21 mouse cellular contexts compared by ENCODE assay signal in the genomic region with DNA sequence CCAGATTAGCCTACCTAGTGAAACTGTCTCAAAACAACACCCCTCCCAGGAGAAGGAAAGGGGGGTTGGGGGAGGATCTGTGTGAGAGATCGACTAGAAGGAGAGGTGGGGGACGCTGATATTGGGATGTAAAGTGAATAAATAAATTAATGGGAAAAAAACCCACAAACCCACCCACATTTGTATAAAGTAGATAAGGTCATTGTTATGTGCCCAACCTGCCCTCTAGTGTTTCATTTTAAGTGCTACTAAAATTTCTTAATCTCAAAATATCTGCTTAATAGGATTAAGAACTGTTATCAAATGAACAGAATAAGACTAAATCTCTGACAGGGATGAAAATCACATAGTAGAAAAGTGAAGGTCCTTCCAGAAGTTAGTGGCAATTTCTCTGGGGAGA. TPM values are rescaled to one million over a fixed set of nuclear protein-coding genes. Genes with fewer than 3 reads are reported as not detected.
A peak's percentile ranks its signal among the peaks of the same experiment; 100 is the strongest.
DNase-seq lines count a peak whose midpoint lies in the region; ATAC-seq and TF ChIP-seq lines count a peak whose summit lies in the region.
"Had no signal": no experiment of that assay in that cellular context is flagged by ENCODE, and none has a peak within 500 bp of the region (broad histone marks: within the 10 kb centered on the region; RNA-seq: fewer than 3 reads in every experiment).

No protein-coding gene starts in this region.

- no peaks in the 10 kb centered on the region for H3K79me2 ChIP-seq in MEL (ENCODE audit: control insufficient read depth, insufficient read depth, low read length, poor library complexity)

- H3K36me3 ChIP-seq in hindbrain, postnatal 0 days (ENCODE audit: insufficient read depth, low read length) = no peaks in the 10 kb centered on the region
- H3K36me3 ChIP-seq in hindbrain, embryonic 12.5 days = no peaks in the 10 kb centered on the region
- H3K36me3 ChIP-seq in MEL (ENCODE audit: control insufficient read depth in 1 of 2, insufficient read depth in 2 of 2, low read length in 2 of 2) = no peaks in the 10 kb centered on the region
- H3K36me3 ChIP-seq: embryonic facial prominence, embryonic 13.5 days; forebrain, embryonic 12.5 days; G1E; heart, embryonic 13.5 days; hindbrain, embryonic 13.5 days had no signal

- no peak overlapping the region for H3K4me2 ChIP-seq in hindbrain, postnatal 0 days (ENCODE audit: low read depth, low read length)
- no peak overlapping the region for H3K4me2 ChIP-seq in hindbrain, embryonic 12.5 days (replicated peaks)
- H3K4me2 ChIP-seq: embryonic facial prominence, embryonic 13.5 days; forebrain, embryonic 12.5 days; heart, embryonic 13.5 days; hindbrain, embryonic 13.5 days had no signal

- 59% methylated on average over 2 of the region's 2 CpGs for WGBS in hindbrain, postnatal 0 days
- WGBS in hindbrain, embryonic 12.5 days = 54% methylated on average over 2 of the region's 2 CpGs

- peak; percentile 69 for TF ChIP-seq RAD21 in MEL (IDR thresholded peaks at IDR 0.05; ENCODE audit: low read depth, low read length)

- H3K27me3 ChIP-seq in hindbrain, postnatal 0 days (ENCODE audit: insufficient read depth, low read length) = no peaks in the 10 kb centered on the region
- H3K27me3 ChIP-seq in hindbrain, embryonic 12.5 days = no peaks in the 10 kb centered on the region
- H3K27me3 ChIP-seq in MEL (ENCODE audit: control insufficient read depth in 1 of 2, insufficient read depth in 2 of 2, low read length in 2 of 2) = no peaks in the 10 kb centered on the region; a peak in 1 of 4 replicates
- H3K27me3 ChIP-seq: embryonic facial prominence, embryonic 13.5 days; forebrain, embryonic 12.5 days; heart, embryonic 13.5 days; hindbrain, embryonic 13.5 days had no signal

- no peak for ATAC-seq in hindbrain, postnatal 0 days
- no peak for ATAC-seq in hindbrain, embryonic 12.5 days (ENCODE audit: low FRiP score)
- ATAC-seq: forebrain, embryonic 16.5 days had no signal

- no peak overlapping the region for H3K4me3 ChIP-seq in hindbrain, postnatal 0 days (ENCODE audit: low read length)
- no peak overlapping the region for H3K4me3 ChIP-seq in hindbrain, embryonic 12.5 days
- no peak overlapping the region for H3K4me3 ChIP-seq in left cerebral cortex, adult 2 months
- no peak overlapping the region for H3K4me3 ChIP-seq in MEL (ENCODE audit: control insufficient read depth in 1 of 2, insufficient read depth in 1 of 2, low read depth in 2 of 2, low read length in 2 of 2)
- H3K4me3 ChIP-seq: embryonic facial prominence, embryonic 13.5 days; forebrain, embryonic 12.5 days; heart, embryonic 13.5 days; hindbrain, embryonic 13.5 days had no signal

- H3K9ac ChIP-seq in hindbrain, postnatal 0 days (replicated peaks; ENCODE audit: low read length) = no peak overlapping the region
- no peak overlapping the region for H3K9ac ChIP-seq in hindbrain, embryonic 12.5 days
- no peak overlapping the region for H3K9ac ChIP-seq in MEL (ENCODE audit: control insufficient read depth, low read depth, low read length, poor library complexity, severe bottlenecking)
- H3K9ac ChIP-seq: embryonic facial prominence, embryonic 13.5 days; forebrain, embryonic 12.5 days; heart, embryonic 13.5 days; hindbrain, embryonic 13.5 days had no signal

- no peaks in the 10 kb centered on the region for H3K9me3 ChIP-seq in hindbrain, postnatal 0 days (ENCODE audit: low read length)
- H3K9me3 ChIP-seq in hindbrain, embryonic 12.5 days (replicated peaks) = no peaks in the 10 kb centered on the region
- H3K9me3 ChIP-seq in MEL (replicated peaks; ENCODE audit: insufficient read depth, low read length) = no peaks in the 10 kb centered on the region
- H3K9me3 ChIP-seq: embryonic facial prominence, embryonic 13.5 days; forebrain, embryonic 12.5 days; heart, embryonic 13.5 days; hindbrain, embryonic 13.5 days had no signal

- no peak overlapping the region for H3K27ac ChIP-seq in hindbrain, postnatal 0 days
- no peak overlapping the region for H3K27ac ChIP-seq in hindbrain, embryonic 12.5 days
- H3K27ac ChIP-seq in left cerebral cortex, adult 2 months = no peak overlapping the region
- no peak overlapping the region for H3K27ac ChIP-seq in MEL (ENCODE audit: control insufficient read depth, low read depth, low read length)
- H3K27ac ChIP-seq: embryonic facial prominence, embryonic 13.5 days; forebrain, embryonic 12.5 days; heart, embryonic 13.5 days; hindbrain, embryonic 13.5 days had no signal

- DNase-seq in hindbrain, postnatal 0 days (ENCODE audit: low spot score) = no peak
- DNase-seq in left cerebral cortex, adult 2 months (ENCODE audit: extremely low spot score in 1 of 2, low spot score in 2 of 2) = no peak
- no peak for DNase-seq in left cerebral cortex, postnatal 14 days (ENCODE audit: low spot score in 2 of 2)
- DNase-seq in 416B (ENCODE audit: low read depth) (peak; percentile 64), MEL (ENCODE audit: low read depth, low spot score) (no peak)
- no peak for DNase-seq in cerebellum, postnatal 14 days
- DNase-seq: adrenal gland, postnatal 14 days; cerebellum, adult 11-12 months; cerebellum, adult 9-10 months; cerebellum, postnatal 36 days; gastrocnemius, postnatal 14 days; heart, postnatal 4 days had no signal

- TF ChIP-seq CTCF in hindbrain, postnatal 0 days (IDR thresholded peaks at IDR 0.05; ENCODE audit: low read depth) = peak; percentile 40
- TF ChIP-seq CTCF in left cerebral cortex, adult 2 months (IDR thresholded peaks at IDR 0.05) = peak; percentile 5; the same call in 1 of the 2 replicates
- TF ChIP-seq CTCF in MEL (IDR thresholded peaks at IDR 0.05 in 2 of 3, conservative IDR thresholded peaks at IDR 0.05 in 1 of 3; ENCODE audit: control insufficient read depth in 1 of 3, insufficient read depth in 1 of 3, low read depth in 2 of 3, low read length in 3 of 3, poor library complexity in 1 of 3, severe bottlenecking in 1 of 3) = peak in 1 of 3 experiments; percentile 57; a peak in 2 of 6 replicates

- no peaks in the 10 kb centered on the region for H3K4me1 ChIP-seq in hindbrain, postnatal 0 days (ENCODE audit: insufficient read depth, low read length)
- no peaks in the 10 kb centered on the region for H3K4me1 ChIP-seq in hindbrain, embryonic 12.5 days
- H3K4me1 ChIP-seq in MEL (ENCODE audit: control insufficient read depth in 1 of 2, insufficient read depth in 2 of 2, low read length in 2 of 2) = no peaks in the 10 kb centered on the region
- H3K4me1 ChIP-seq: forebrain, embryonic 12.5 days; heart, embryonic 13.5 days; hindbrain, embryonic 13.5 days had no signal

- intact Hi-C loops in left cerebral cortex, adult 2 months (cut with DNase I) = no loop called here
- intact Hi-C loops in left cerebral cortex, postnatal 14 days (cut with DNase I) = no loop called here

- no peak for TF ChIP-seq POLR2A in MEL (IDR thresholded peaks at IDR 0.05; ENCODE audit: control insufficient read depth in 1 of 2, insufficient read depth in 1 of 2, low read depth in 1 of 2, low read length in 2 of 2, poor library complexity in 1 of 2)

- TF ChIP-seq EP300 in MEL (IDR thresholded peaks at IDR 0.05; ENCODE audit: low read depth in 1 of 2, low read length in 2 of 2) = no peak

TF ChIP-seq in MEL, 35 proteins besides CTCF, POLR2A, EP300 and RAD21:
- TF ChIP-seq UBTF (IDR thresholded peaks at IDR 0.05; ENCODE audit: borderline replicate concordance, insufficient read depth, low read depth, low read length) (no peak), JUND (IDR thresholded peaks at IDR 0.05; ENCODE audit: low read depth, low read length) (no peak), MAX (IDR thresholded peaks at IDR 0.05; ENCODE audit: low read length) (no peak), SMC3 (IDR thresholded peaks at IDR 0.05; ENCODE audit: low read depth, low read length) (peak; percentile 52), MAZ (IDR thresholded peaks at IDR 0.05; ENCODE audit: low read depth, low read length) (no peak), ZC3H11A (IDR thresholded peaks at IDR 0.05; ENCODE audit: low read depth, low read length) (peak; percentile 28; the same call in 1 of the 2 replicates), CHD2 (IDR thresholded peaks at IDR 0.05; ENCODE audit: low read length) (no peak), USF2 (IDR thresholded peaks at IDR 0.05; ENCODE audit: borderline replicate concordance in 1 of 2, insufficient read depth in 1 of 2, low read depth in 1 of 2, low read length in 2 of 2) (no peak), GATA1 (IDR thresholded peaks at IDR 0.05; ENCODE audit: low read depth, low read length) (peak; percentile 27; the same call in 1 of the 2 replicates)

RNA-seq across cellular contexts. Expression of gene Garem2, which starts 10.6 kb away (rescaled TPM):
- total RNA-seq in hindbrain, postnatal 0 days (2014; rRNA removed) = 26.7 and 26.9 TPM in 2 replicates
- 9.5 and 9.7 TPM in 2 replicates for polyA plus RNA-seq in hindbrain, postnatal 0 days (2015; fragmentation: Nextera tagmentation; extraction: Ambion mirVana)
- 30.3 and 31.7 TPM in 2 replicates for polyA plus RNA-seq in hindbrain, embryonic 12.5 days (2016; fragmentation: Nextera tagmentation; extraction: Ambion mirVana)
- total RNA-seq in left cerebral cortex, adult 2 months (2021) = 10 to 100 TPM; 11.0 to 11.1 TPM
- total RNA-seq in left cerebral cortex, postnatal 14 days (2021) = 10 to 100 TPM; 11.4 to 12.6 TPM
- total RNA-seq in MEL (2012; rRNA removed) = 0.04 TPM in 1 of 2 replicates, not detected in the other
- not detected for polyA plus RNA-seq in MEL (2012; ENCODE audit: insufficient read depth in 1 of 2, insufficient read length in 2 of 2, low read depth in 1 of 2, low replicate concordance in 2 of 2, missing spikeins in 1 of 2)
- total RNA-seq: granulocyte monocyte progenitor cell, adult 5-6 weeks had no signal
- polyA plus RNA-seq: G1E had no signal

RNA-seq across cellular contexts. Expression of gene 3110082J24Rik, which starts 11.5 kb away (rescaled TPM):
- 3.2 and 6.3 TPM in 2 replicates for total RNA-seq in hindbrain, postnatal 0 days (2014; rRNA removed)
- polyA plus RNA-seq in hindbrain, postnatal 0 days (2015; fragmentation: Nextera tagmentation; extraction: Ambion mirVana) = 4.3 and 4.9 TPM in 2 replicates
- 4.7 and 6.8 TPM in 2 replicates for polyA plus RNA-seq in hindbrain, embryonic 12.5 days (2016; fragmentation: Nextera tagmentation; extraction: Ambion mirVana)
- 1 to 10 TPM; 1.4 to 3.0 TPM for total RNA-seq in left cerebral cortex, adult 2 months (2021)
- total RNA-seq in left cerebral cortex, postnatal 14 days (2021) = 1 to 10 TPM; 2.1 to 3.7 TPM
- not detected in 2 replicates for total RNA-seq in MEL (2012; rRNA removed)
- not detected for polyA plus RNA-seq in MEL (2012; ENCODE audit: insufficient read depth in 1 of 2, insufficient read length in 2 of 2, low read depth in 1 of 2, low replicate concordance in 2 of 2, missing spikeins in 1 of 2)
- total RNA-seq: adrenal gland, postnatal 14 days; G1E; gastrocnemius, postnatal 14 days; granulocyte monocyte progenitor cell, adult 5-6 weeks; heart, postnatal 4 days had no signal
- polyA plus RNA-seq: embryonic facial prominence, embryonic 13.5 days; G1E; heart, embryonic 13.5 days; heart, postnatal 0 days had no signal

RNA-seq across cellular contexts. Expression of gene Tyms, which starts 21.0 kb away (rescaled TPM):
- total RNA-seq in hindbrain, postnatal 0 days (2014; rRNA removed) = 8.3 and 15.4 TPM in 2 replicates
- 35.2 and 36.2 TPM in 2 replicates for polyA plus RNA-seq in hindbrain, postnatal 0 days (2015; fragmentation: Nextera tagmentation; extraction: Ambion mirVana)
- 146 and 164 TPM in 2 replicates for polyA plus RNA-seq in hindbrain, embryonic 12.5 days (2016; fragmentation: Nextera tagmentation; extraction: Ambion mirVana)
- total RNA-seq in left cerebral cortex, adult 2 months (2021) = 1 to 10 TPM; 3.0 to 3.9 TPM
- total RNA-seq in left cerebral cortex, postnatal 14 days (2021) = 1 to 10 TPM; 4.1 to 4.2 TPM
- total RNA-seq in MEL (2012; rRNA removed) = 150 and 163 TPM in 2 replicates
- polyA plus RNA-seq in MEL (2012; ENCODE audit: insufficient read depth in 1 of 2, insufficient read length in 2 of 2, low read depth in 1 of 2, low replicate concordance in 2 of 2, missing spikeins in 1 of 2) = 100 to 1,000 TPM in 1 of 2 experiments, not detected in 1; 203 TPM

Comparison
In these comparisons a context has a peak if more than half of its experiments do, and no peak if none do; other contexts are left out.
1. RNA of gene Garem2, which starts 10.6 kb away (total RNA-seq): 26.7 to 26.9 TPM in hindbrain, postnatal 0 days, 11.4 to 12.6 TPM in left cerebral cortex, postnatal 14 days and 11.0 to 11.1 TPM in left cerebral cortex, adult 2 months; 0.04 TPM in MEL; every median in the first group is over 10 times any median in the second.